Mouse (Mus musculus) heart, adult 11 months (tissue): ENCODE results near the gene Trim38.
A peak's percentile ranks its signal among the peaks of the same experiment; 100 is the strongest.

Experiments
- DNase-seq: peaks from one replicate; pipeline ENCODE4 v3.0.0; 2022

Gene Trim38

GRCm38 (mm10) chr13:23761871-23762821, 7.6 kb upstream of the Trim38 start, which contains the start of gene Hist1h3a:
Gene Hist1h3a, minus strand, starts transcription at chr13:23762386.
- DNase-seq, result peak; percentile 96

- no peak for DNase-seq
Observed at GRCm38 (mm10) chr13:23763242-23763585, 6.5 kb upstream of the Trim38 start.

GRCm38 (mm10) chr13:23763586-23764323, 6.0 kb upstream of the Trim38 start, which contains the start of gene Hist1h1a:
Gene Hist1h1a, plus strand, starts transcription at chr13:23763666.
- peak; percentile 98 for DNase-seq

DNA sequence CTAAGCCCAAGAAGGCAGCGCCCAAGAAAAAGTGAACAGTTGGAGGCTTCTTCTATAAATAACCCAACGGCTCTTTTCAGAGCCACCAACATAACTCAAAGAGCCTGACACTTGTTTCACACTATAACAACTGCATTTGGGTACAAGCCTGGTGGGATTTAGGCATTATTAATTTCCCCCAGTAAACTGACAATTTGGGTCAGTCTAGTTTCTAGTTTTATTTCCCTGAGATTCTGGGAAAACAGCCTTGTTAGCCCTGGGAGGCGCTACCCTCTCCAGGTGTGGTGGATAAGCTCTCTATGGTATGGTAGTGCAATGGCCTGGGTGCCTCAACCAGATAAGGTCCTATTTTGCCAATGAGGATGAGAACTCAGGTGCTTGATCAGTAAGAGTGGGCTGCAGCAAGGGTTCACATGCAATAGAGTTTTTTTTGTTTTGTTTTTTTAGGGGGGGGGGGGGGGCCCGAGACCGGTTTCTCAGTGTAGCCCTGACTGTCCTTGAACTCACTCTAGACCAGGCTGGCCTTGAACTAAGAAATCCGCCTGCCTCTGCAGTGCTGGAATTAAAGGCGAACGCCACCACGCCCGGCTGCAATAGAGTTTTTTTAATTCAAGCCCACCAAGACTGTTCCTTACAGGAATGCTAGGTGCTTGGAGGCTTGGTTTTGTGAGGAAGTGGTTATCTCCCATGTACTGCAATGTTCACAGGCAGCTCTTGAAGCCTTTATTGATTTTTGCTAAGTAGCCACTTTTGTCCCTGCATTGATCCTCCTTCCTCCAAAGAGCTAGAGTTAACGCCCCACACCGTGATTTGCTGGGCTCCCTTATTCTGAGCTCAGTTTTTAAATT, 5.2 kb upstream of the Trim38 start:
- peak; percentile 57 for DNase-seq

DNA sequence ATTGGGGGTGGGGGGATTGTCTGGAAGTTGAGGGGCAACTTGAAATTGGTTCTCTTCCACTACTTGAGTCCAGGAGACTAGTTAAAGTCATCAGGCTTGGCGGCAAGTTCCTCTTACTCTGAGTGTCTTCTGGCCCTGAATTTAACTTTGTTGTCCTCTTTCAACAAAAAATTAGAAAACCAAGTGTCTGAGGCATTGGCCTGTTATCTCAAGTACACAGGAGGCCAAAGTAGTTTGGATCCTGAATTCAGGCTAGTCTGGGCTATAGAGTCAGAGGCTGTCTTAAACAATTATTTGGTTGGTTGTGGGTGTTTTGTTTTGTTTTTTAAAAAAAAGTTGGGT, 4.6 kb upstream of the Trim38 start:
- DNase-seq, result no peak

- DNase-seq, result no peak
Observed at GRCm38 (mm10) chr13:23766772-23767171, 2.9 kb upstream of the Trim38 start.

GRCm38 (mm10) chr13:23768834-23769397, 797 bp upstream of the Trim38 start:
- DNase-seq, result peak; percentile 56

GRCm38 (mm10) chr13:23772561-23773313, 3.0 kb downstream of the Trim38 start:
- peak; percentile 95 for DNase-seq

- DNase-seq, result peak; percentile 69
Observed at GRCm38 (mm10) chr13:23778339-23778738, 8.6 kb downstream of the Trim38 start.

- DNase-seq, result peak; percentile 72
Observed at GRCm38 (mm10) chr13:23779025-23779424, 9.3 kb downstream of the Trim38 start.

GRCm38 (mm10) chr13:23792520-23792919, 22.8 kb downstream of the Trim38 start:
- no peak for DNase-seq

- DNase-seq, result peak; percentile 87
Observed at GRCm38 (mm10) chr13:23799405-23799804, 29.7 kb downstream of the Trim38 start.

- DNase-seq, result no peak
Observed at GRCm38 (mm10) chr13:23804532-23804931, 34.8 kb downstream of the Trim38 start.

- no peak for DNase-seq
Observed at GRCm38 (mm10) chr13:23806422-23807052, 36.8 kb downstream of the Trim38 start, which contains the start of gene Slc17a2. Gene Slc17a2, plus strand, starts transcription at chr13:23806993.

GRCm38 (mm10) chr13:23816148-23816547, 46.4 kb downstream of the Trim38 start:
- DNase-seq, result no peak

DNA sequence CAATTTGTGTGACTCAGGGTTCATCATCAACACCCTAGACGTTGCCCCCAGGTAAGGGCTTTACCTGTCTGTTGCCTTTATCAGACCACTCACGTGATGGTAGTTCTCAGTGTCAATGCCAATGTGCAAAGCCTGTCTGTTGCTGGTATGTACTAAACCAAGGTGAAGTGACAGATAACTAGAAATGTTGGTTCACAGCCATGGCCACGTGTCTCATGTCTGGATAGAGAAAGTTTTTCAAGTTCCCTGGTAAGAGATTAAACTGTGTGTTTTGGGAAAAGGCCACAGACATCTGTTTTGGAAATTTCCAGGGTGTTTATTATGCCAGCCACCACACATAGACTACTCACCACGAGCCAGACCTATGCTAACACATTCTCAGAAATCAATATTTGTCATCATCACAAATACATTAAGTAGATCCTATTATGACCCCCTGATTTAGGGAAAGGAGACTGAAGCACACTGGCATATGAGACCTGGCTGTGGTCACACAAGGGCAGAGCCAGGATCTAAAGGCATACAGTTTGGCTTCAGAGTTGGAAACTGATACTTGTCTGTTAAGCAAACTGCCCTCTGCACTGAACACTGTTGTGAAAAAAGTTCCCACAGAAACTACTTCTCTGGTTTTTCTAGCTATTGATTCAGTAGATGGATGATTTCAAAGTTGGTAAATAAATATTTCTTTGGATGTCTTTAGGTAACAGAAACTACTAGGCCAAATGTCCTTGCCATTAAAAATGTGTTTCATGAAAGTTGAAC, 50.6 kb downstream of the Trim38 start:
- no peak for DNase-seq

- no peak for DNase-seq
Observed at GRCm38 (mm10) chr13:23822213-23822612, 52.5 kb downstream of the Trim38 start.

DNA sequence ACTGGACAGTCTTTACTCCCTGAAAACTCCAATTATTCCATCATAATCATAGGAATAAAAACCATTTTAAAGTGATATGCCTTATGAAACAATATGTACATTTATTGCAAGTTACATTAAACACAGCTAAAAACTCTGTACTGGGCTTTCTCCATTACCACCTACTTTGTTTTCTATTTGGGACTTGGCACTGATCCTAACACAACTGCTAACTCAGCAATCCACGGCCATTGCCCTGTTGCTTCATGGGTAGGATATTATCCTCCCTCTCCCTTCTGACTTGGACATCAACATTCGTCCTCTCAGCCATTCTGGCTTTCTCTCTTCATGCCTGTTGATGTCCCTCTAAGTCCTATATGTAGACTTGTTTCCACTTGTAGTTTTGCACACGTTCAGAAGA, 56.9 kb downstream of the Trim38 start:
- peak; percentile 1 for DNase-seq

DNA sequence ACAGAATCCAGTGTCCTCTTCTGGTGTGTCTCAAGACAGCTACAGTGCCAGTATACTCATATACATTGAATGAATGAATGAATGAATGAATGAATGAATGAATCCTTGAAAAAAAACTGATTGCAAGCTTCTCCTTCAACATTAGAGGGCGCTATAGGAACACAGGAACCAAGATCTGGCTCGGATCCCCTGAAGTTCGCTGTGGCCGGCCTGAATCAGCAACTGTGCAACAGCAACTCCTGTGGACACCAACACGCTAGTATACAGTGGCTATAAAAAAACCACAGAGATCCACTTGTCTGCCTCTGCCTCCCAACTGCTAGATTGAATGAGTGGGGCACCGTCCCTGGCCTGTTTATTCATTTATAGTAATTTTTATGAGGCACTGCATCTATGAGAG, 63.3 kb downstream of the Trim38 start:
- DNase-seq, result no peak

GRCm38 (mm10) chr13:23834836-23835235, 65.1 kb downstream of the Trim38 start:
- DNase-seq, result no peak
